Mouse (Mus musculus): ENCODE results near the gene Glis3.
A peak's percentile ranks its signal among the peaks of the same experiment; 100 is the strongest.

Gene Glis3

GRCm38 (mm10) chr19:28592981-28593380, 86.9 kb downstream of the Glis3 start:
- no peak for ATAC-seq (ENCODE audit: low TSS enrichment)

DNA sequence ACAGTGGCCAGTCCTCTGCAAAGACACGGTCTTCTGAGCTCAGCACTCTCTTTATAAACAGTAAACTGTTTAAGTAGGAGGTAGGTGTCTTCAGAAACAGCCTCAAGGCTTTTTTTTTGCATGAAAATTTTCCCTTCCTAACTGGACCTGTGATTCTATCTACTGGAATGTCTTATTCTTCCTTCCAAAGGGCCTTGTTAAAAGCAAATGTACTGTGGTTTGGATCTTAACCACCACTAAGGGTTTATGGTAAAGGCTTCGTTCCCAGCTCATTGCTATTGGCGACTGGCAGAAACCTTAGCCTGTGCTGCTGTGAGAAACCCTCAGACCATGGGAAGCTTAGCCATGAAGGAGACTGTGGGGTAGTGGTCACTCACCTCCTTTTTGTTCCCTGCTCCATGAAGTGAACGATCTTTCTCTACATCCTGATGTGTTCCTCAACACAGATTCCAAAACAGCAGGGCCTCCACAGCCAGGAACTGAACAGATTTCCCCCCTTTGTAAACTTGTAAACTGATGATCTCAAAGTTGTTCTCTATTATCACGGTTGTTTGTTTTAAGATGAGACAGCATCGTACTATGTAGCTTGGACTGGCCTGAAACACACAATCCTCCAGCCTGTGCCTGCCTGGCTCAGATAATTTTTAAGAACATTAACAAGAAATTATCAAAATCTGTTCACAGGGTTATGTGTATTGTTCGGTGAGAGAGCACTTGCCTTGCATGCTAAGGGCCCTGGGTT, 88.0 kb downstream of the Glis3 start:
- no peak for ATAC-seq (ENCODE audit: low TSS enrichment)

DNA sequence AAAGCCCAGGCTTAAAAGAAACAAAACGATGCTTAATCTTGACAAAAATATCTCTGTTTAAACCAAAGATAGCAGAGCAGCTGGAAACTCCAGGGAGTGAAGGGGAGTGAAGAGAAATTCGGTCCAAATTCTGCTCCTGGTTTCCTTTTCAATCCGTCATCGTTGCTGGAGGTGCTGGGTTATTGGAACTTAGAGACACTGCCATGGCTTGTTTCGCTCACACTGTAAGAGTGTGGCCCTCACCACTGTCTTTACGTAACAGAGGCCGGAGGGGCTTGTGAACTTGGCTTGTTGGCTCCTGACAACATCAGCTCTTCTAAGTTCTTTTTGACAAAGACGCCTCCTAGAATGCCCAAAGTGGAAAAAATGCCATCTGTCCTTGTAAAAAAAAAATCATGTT, 99.4 kb downstream of the Glis3 start:
- peak; percentile 86 for ATAC-seq (ENCODE audit: low TSS enrichment)

GRCm38 (mm10) chr19:28579724-28580375, 100.0 kb downstream of the Glis3 start:
- peak; percentile 38 for ATAC-seq (ENCODE audit: low TSS enrichment)

DNA sequence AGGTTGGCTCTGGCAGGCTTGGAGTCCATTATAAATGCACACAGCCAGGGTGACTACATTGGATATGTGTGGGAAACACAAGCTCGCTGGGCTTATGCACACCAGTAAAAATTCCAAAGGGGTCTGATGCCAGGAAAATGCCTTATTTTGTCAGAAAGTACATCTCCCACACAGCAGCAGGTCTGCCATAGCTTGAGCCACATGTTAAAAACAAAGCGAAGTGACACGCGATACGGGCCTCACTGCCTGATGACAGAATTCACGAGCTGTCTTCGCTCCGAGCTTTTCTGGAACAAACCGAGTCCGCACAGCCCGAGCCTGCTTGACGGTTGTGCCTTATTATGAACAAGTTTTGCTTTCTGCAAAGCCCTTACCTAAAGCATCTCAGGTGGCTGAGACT, 102.9 kb downstream of the Glis3 start:
- no peak for ATAC-seq (ENCODE audit: low TSS enrichment)

DNA sequence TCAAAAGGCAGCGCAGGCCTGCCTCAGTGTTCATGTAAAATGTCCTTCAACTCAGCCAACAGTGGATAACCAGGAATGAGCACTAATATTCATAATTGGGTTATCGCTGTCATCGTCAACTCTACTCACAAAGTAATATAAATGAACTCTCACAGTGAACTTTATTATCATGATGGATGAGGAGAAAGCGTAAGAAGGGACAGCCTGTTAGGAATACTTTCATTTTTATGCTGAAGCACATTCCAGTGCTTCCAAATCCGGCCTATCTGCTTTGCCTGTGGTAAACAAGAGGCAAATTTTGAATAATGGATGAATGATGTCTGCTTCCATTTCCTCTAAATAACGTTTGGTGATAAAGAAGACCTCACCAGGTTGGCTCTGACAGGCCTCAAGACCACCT, 103.3 kb downstream of the Glis3 start:
- ATAC-seq (ENCODE audit: low TSS enrichment), result no peak

DNA sequence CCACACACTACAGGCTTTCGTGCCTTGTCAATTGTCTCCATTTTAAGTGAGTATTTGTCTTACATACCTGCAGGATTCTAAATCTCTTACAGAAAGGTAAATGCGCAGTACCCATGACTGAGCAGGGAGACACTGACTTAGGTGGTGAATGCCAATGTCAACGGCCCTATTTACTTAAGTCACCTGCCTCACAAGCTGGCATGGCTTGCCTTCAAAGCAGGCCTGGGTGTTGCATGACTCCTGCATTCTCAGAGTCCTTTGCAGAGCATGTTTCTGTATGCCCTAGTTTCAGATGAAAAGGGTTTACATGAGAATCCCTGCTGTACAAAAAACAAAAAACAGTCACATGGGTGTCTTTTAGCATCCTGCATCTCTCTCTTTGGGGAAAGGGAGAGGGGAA, 106.2 kb downstream of the Glis3 start:
- ATAC-seq (ENCODE audit: low TSS enrichment), result peak; percentile 50; the same call in 1 of the 2 replicates

GRCm38 (mm10) chr19:28569856-28570255, 110.0 kb downstream of the Glis3 start:
- ATAC-seq (ENCODE audit: low TSS enrichment), result no peak

DNA sequence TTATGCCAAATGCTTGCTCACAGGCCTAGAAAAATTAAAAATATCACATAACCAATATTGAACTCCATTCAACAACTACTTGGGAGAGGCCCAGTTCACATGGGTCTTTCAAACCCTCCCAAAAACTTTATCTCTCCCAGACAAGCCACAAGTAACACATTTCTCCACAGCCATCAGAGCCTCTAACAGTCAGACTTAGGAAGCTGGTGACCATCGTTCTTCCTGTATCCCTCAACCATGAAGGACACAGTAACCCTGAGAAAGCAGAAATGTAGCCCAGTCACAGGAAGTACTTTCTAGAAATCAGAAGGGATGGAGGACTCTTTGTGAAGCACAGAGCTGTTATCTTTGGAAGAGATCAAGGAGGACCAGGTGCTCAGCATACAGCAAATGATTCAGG, 112.8 kb downstream of the Glis3 start:
- no peak for ATAC-seq (ENCODE audit: low TSS enrichment)

GRCm38 (mm10) chr19:28566554-28566953, 113.3 kb downstream of the Glis3 start:
- ATAC-seq (ENCODE audit: low TSS enrichment), result no peak

- ATAC-seq (ENCODE audit: low TSS enrichment), result no peak
Measured at GRCm38 (mm10) chr19:28561697-28562002, 118.2 kb downstream of the Glis3 start.

DNA sequence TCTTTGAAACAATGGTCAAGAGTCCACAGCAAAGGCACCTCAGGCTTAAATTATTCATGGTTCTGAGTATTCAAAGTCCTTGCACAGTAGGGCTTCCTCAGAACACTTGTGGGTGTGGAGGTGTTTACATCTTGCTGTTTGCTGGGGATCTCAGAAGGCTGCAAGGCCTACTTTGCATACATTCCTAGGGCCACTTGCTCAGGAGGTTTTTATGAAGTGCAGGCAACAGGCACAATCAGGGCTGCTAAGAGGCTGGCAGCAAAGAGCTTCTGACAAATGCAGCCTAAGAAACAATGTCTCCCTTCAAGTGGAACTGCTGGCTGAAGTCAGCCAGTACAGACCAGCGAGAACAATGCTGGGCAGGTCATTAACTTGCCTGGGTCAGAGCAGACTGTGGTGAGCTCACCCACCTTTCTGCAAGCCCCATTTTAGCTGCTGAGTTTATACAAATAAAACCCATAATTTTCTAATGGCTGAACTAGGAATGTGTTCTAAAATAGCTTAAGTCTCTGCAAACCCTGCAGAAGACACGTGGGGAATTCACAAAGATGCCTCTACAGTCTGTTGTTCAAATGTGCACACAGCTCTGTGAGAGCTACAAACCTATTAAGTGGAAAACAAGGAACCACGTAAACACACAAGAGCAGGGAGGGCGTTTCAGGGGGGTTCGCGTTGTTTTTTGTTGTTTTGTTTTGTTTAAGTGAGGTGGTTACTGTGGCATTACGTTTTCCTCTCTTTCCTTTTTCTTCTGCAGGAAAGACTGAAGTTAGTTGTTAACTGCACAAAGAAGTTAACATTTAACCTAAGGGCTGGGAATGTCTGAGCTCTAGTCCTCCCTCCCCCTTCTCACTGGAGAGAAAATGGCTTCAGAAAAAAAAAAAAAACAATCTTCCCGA, 118.8 kb downstream of the Glis3 start:
- ATAC-seq (ENCODE audit: low TSS enrichment), result 0 out of 2 replicates have a peak, but pooled peaks have one; percentile 13

DNA sequence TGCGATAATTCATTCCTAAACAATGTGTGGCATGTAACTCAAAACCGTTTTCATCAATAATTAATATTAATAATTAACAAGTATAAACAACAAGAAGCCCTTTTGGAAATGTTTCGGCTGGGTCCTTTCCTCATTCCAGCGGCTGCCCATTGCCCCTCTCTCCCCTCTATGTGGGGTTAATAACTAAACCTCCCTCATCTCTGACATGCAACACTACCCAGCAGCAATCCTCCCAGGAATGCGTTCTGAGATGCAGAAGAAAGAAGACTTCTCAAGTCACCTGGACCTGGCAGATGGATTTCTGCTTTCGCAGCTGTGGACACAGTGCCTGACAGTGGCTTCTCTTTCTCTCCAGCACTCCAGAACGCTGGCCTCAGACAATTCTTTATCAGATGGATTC, 120.0 kb downstream of the Glis3 start:
- ATAC-seq (ENCODE audit: low TSS enrichment), result no peak

DNA sequence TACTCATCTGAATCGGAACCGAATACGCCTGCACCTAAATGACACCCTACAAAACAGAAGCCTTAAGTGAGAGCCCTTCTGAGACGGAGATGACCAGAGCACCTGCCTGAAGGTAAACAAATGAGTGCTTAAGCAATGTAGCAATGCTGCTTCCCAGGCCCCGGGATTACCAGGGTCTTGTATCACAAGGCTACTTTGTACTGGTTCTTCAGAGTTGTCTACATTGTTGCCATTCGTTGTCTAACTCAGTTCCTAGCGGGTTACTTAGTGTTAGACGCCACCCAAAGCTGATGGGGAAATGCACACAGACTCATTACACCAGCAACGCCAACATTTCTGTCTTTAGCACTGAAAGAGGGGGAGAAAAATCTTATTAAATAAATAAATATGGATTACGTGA, 120.5 kb downstream of the Glis3 start:
- no peak for ATAC-seq (ENCODE audit: low TSS enrichment)

DNA sequence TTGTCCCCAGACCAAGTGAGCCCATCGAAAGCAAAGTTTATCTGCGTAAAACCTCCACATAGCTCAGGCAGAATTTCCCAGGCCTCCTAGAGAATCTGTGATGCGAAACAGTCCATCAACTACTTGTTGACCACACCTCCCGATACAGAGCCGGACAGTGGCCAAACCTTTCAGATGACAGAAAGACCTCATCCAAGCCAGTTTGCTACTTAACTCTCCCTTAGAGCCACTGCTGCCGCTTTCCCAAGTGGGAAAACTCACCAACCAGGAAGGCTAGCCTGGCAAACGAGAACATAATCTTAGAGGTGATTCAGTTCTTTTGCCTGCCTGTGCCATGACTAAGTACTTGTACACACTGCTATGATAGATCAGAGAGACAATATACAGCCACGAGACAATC, 121.2 kb downstream of the Glis3 start:
- no peak for ATAC-seq (ENCODE audit: low TSS enrichment)

GRCm38 (mm10) chr19:28557559-28558328, 122.1 kb downstream of the Glis3 start:
- no peak for ATAC-seq (ENCODE audit: low TSS enrichment)

DNA sequence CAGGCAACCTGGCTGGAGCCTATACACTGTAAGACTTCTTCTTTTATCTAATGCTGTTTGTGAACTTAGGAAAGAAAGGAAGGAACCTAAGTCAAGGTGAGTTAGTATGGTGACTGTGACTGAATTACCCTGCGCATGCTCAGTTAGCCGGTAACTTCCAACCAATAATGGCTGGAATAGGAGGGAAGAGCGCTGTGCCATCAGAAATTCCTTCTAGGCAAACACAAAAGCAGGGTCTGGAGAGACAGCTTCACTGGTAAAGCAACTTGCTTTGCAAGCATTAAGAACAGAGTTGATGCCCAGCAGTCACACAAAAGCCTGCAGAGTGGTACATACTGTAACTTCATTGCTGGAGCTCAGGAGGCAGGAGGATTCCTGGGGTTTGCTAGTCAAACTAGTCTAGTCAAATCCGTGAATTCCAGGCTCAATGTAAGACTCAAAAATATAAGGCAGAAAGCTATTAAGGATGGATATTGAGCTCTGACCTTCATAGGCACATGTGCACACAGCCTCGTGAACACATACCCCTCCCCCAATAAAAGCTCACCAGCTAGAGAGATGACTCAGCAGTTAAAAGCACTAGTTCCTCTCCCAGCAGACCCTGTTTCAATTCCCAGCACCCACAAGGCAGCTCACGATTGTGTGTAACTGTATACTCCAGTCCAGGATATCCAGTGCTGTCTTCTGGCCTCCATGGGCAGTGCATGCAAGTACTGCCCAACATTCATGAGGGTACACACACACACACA, 124.5 kb downstream of the Glis3 start:
- ATAC-seq (ENCODE audit: low TSS enrichment), result no peak

- ATAC-seq (ENCODE audit: low TSS enrichment), result no peak
Measured at GRCm38 (mm10) chr19:28550611-28551010, 129.3 kb downstream of the Glis3 start.

DNA sequence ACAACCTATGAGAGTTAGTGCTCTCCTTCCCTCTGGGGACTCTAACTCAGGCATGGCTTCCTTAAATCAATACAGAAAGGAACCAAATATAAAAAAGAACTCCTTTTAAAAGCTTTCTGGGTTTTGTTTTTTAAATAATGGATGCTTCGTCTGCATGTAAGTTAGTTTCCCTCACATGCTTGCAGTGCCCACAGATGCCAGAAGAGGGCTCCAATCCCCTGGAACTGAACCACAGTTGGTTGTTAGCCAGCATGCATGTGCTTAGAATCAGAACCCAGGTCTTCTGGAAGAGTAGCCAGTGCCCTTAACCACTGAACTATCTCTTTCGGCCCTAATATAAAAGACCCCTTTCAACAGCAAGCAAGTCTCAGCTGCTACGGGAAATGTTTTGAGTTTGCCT, 132.9 kb downstream of the Glis3 start:
- ATAC-seq (ENCODE audit: low TSS enrichment), result no peak

DNA sequence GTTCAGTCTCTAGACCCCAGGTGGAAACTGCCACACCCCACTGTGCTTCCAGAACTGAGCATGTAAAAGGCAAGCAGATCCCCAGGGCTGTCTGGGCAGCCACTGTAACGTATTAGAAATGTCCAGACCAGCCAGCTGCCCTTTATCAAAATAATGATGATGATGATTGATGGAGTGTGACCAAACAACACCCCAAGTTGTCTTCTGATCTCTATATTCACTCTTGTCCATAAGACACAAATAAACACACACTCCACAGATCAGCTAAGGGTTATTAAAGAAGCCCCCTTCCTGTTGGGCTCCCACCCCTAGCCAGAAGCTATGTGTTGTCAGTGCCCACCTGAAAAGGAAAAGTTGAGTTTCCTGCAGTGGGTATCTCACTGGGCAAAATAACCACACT, 134.4 kb downstream of the Glis3 start:
- no peak for ATAC-seq (ENCODE audit: low TSS enrichment)

- no peak for ATAC-seq (ENCODE audit: low TSS enrichment)
Measured at GRCm38 (mm10) chr19:28538813-28539212, 141.1 kb downstream of the Glis3 start.

Measured in frontal cortex, adult (tissue).